Mouse (Mus musculus) T-helper 17 cell (primary cell): ENCODE data around the gene Tmem185a.
"Not testable (repeated sequence)": the region's sequence is repeated elsewhere in the genome, so short reads cannot be mapped to it uniquely, and the experiment has no call there.

ENCODE experiments used
- in situ Hi-C, 2 experiments: fragments of 300-600 bp; cut with MboI, MseI; formaldehyde crosslinking; loops; 1 replicate in 1 of 2; 2 replicates in 1 of 2; pipeline ENCODE4 v1.15.1; 2025; ENCODE audit warnings: high pct_unique_total_duplicates in 2 of 2

Tmem185a gene

DNA sequence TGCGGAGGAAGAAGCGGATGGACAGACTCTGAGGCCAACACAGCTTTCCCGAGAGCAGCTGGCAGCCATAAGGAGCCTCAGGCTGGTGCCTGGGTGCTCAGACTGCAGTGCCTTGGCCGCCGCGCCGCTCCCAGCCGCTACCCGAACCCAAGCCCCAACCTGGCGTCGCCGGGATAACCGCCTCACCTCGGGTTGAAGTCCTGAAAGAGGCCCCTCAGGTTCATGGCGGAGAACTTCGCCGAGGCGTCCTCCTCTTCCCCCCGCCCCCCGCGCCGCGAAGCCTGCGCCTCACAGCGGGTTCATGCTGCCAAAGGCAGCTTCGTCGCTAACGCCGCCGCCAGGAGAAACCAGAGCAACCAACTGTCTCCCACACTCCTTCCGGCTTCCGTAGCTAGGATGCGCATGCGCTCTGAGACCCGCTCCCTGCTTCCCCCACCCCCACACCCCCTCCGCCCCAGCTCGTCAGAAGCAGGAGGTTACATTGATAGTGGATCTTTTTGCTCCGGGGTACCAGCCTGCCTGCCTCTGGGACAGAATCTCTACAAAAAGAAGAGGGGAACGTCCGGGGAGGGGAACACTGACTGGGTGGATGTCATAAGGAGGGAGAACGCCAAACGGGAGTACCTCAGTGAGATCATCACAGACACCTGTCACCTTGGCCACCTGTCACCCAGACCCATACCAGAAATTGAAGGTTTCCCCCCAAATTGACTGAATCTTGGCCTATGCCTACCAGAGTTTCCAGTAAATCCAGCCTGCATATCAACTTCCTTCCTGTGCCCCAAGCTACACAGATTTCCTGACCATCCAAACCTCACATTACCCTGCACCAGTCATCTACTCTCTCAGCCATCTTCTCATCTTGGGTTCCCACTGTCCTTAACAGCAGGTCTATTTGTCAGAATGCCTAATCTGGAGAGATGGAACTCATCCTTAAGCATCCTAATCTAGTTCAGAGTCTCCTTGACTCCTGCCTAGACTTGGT lies at the start of gene Tmem185a:
Tmem185a (minus strand) TSS at position 389 of the 985 bp plus-strand sequence.
- in situ Hi-C loops, result no loop called here

DNA sequence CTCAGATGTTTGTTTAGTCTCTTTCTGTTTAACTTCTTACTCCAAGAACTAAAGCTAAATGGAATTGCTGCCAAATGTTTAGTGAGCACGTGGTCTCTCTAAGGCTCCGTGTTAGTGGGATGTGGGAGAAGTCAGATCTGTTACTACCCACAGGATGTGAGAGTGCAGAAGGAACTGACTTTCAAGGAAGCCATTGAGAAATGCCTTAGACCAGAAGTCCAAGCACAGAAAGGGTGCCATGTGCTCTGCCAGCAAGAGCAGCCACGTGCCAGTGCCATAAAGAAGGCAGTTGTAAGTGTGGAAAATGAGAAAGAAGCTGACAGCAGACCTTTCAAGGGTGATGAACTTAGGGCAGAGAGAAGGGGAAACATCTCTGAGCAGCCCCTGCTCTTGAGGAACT lies 37.4 kb upstream of the Tmem185a start:
- in situ Hi-C loops, result not testable (repeated sequence)

GRCm38 (mm10) chrX:70487328-70487727 lies 10.3 kb upstream of the Tmem185a start:
- in situ Hi-C loops, result not testable (repeated sequence)

GRCm38 (mm10) chrX:70482154-70482553 lies 5.2 kb upstream of the Tmem185a start:
- in situ Hi-C loops, result no loop called here

- in situ Hi-C loops, result no loop called here
Observed at GRCm38 (mm10) chrX:70478701-70479100, 1.7 kb upstream of the Tmem185a start.

GRCm38 (mm10) chrX:70475215-70475765 lies 1.7 kb downstream of the Tmem185a start:
- in situ Hi-C loops, result no loop called here

- in situ Hi-C loops, result no loop called here
Observed at GRCm38 (mm10) chrX:70466897-70467296, 10.1 kb downstream of the Tmem185a start.

DNA sequence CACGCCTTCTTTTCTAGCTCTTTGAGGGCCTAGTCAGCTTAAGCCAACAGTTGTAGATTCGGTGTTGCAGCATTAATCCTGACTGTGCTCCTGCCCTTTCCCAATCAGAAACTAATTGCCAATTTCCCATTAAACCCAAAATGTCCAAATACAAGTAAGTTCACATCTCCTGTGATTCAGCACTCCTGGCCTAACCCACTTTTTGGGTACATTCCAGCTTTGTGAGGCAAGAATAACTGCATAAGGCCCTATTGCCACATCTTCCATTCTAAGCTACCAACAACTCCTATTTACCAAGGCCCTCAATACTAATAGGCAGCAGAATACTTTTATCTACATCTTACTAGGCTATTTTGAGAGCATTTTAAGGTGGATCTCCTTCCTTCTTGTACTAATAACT lies 11.5 kb downstream of the Tmem185a start:
- in situ Hi-C loops, result no loop called here

- in situ Hi-C loops, result no loop called here
Observed at GRCm38 (mm10) chrX:70463621-70464020, 13.4 kb downstream of the Tmem185a start.

GRCm38 (mm10) chrX:70452359-70452758 lies 24.6 kb downstream of the Tmem185a start:
- in situ Hi-C loops, result not testable (repeated sequence)

- in situ Hi-C loops, result not testable (repeated sequence)
Observed at GRCm38 (mm10) chrX:70425473-70425872, 51.5 kb downstream of the Tmem185a start.
